Mouse (Mus musculus) liver, embryonic 16.5 days (tissue): Measurements from ENCODE around the gene Mrpl48. TPM values are rescaled to one million over a fixed set of nuclear protein-coding genes. Genes with fewer than 3 reads are reported as not detected.

Experiments used
- ATAC-seq: fragments of 200-750 bp; cut with Nextera tagmentation; 2 replicates; pipeline ENCODE4 v1.8.0; 2017; ENCODE audit warnings: low read depth, mild to moderate bottlenecking, moderate number of reproducible peaks, moderate library complexity
- H3K27ac ChIP-seq: fragments of 300-500 bp; sonication (generic); 2 replicates; pipeline ENCODE4 v1.5.1; 2014; ENCODE audit warnings: mild to moderate bottlenecking, low read length
- H3K27me3 ChIP-seq: fragments of 300-500 bp; sonication (generic); 2 replicates; pipeline ENCODE4 v1.6.1; 2014; ENCODE audit warnings: low read depth, low read length, mixed read lengths; ENCODE audit not compliant: control insufficient read depth, insufficient read depth
- H3K36me3 ChIP-seq: fragments of 300-500 bp; sonication (generic); 2 replicates; pipeline ENCODE4 v1.6.1; 2014; ENCODE audit warnings: mild to moderate bottlenecking; ENCODE audit not compliant: control insufficient read depth, insufficient read depth
- H3K4me1 ChIP-seq: fragments of 300-500 bp; sonication (generic); 2 replicates; pipeline ENCODE4 v1.6.1; 2014; ENCODE audit warnings: low read depth, low read length, mixed read lengths; ENCODE audit not compliant: control insufficient read depth
- H3K4me2 ChIP-seq: fragments of 300-500 bp; sonication (generic); 2 replicates; pipeline ENCODE4 v1.6.1; 2014; ENCODE audit warnings: low read depth, low read length, mixed read lengths
- H3K4me3 ChIP-seq: fragments of 300-500 bp; sonication (generic); 2 replicates; pipeline ENCODE4 v1.5.1; 2014; ENCODE audit warnings: low read depth, mild to moderate bottlenecking, low read length
- H3K9ac ChIP-seq: fragments of 300-500 bp; sonication (generic); 2 replicates; pipeline ENCODE4 v1.6.1; 2014; ENCODE audit warnings: low read depth, low read length
- H3K9me3 ChIP-seq: fragments of 300-500 bp; sonication (generic); replicated peaks from 2 replicates; pipeline ENCODE4 v1.6.1; 2016; ENCODE audit warnings: low read length; ENCODE audit not compliant: control insufficient read depth
- WGBS: fragments of 180-500 bp; shearing (Covaris S2); extraction: QIAGEN DNeasy Blood & Tissue Kit; methylation state at CpG from one replicate; pipeline ENCODE4 v1.1.7; 2014; ENCODE audit not compliant: insufficient replicate concordance; 5-methylcytosine and 5-hydroxymethylcytosine counted together
- polyA plus RNA-seq: library from polyadenylated mRNA; unstranded; fragments of >200 nt; fragmentation: Nextera tagmentation; extraction: Ambion mirVana; gene quantifications from 2 replicates; pipeline ENCODE4 v1.2.1, GENCODE M21; 2015

Gene Mrpl48
- polyA plus RNA-seq, 1 experiment from 2014 or later = 37.4 TPM

- H3K36me3 ChIP-seq = no peaks in the 10 kb centered on the region
- ATAC-seq = no peak
- no peaks in the 10 kb centered on the region for H3K27me3 ChIP-seq
- H3K9ac ChIP-seq = no peak overlapping the region
- H3K4me1 ChIP-seq = peaks cover 8% of the 10 kb centered on the region
- peak overlapping the region; percentile 68 for H3K27ac ChIP-seq
- 31% methylated on average over 2 of the region's 2 CpGs for WGBS
- no peak overlapping the region; the same call in 1 of the 2 replicates for H3K4me2 ChIP-seq
- H3K4me3 ChIP-seq = no peak overlapping the region
- H3K9me3 ChIP-seq = no peaks in the 10 kb centered on the region
Measured at GRCm38 (mm10) chr7:100533503-100533902, 74.6 kb downstream of the Mrpl48 start.

GRCm38 (mm10) chr7:100530766-100531165 lies 77.3 kb downstream of the Mrpl48 start:
- Histone ChIP-seq H3K4me1 (no peaks in the 10 kb centered on the region; the same call in 1 of the 2 replicates), H3K36me3 (no peaks in the 10 kb centered on the region), H3K9ac (no peak overlapping the region), H3K4me3 (no peak overlapping the region), H3K27me3 (no peaks in the 10 kb centered on the region), H3K27ac (no peak overlapping the region), H3K9me3 (no peaks in the 10 kb centered on the region), H3K4me2 (no peak overlapping the region)
- no peak for ATAC-seq
- WGBS = 79% methylated on average over 5 of the region's 5 CpGs

DNA sequence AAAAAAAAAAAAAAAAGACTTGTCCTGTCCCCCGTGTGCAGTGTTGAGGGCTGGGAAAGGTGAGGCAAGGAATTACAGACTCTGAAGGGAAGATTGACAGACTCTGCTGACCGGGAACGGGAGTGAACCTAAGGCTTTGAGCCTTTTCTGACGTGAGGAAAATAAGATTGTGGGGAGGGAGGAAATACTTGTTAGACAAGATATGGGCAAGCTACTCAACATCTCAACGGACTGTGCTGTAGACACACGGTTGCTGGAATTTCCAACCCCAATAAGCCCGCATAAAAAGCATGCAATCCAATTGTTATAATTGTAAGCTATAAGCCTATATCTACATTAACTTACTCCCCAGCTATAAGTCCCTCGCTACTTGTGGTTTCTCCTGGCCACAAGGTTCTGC lies 83.4 kb downstream of the Mrpl48 start:
- Histone ChIP-seq H3K36me3 (no peaks in the 10 kb centered on the region), H3K9ac (no peak overlapping the region), H3K4me3 (no peak overlapping the region), H3K27me3 (no peaks in the 10 kb centered on the region), H3K27ac (no peak overlapping the region), H3K9me3 (no peaks in the 10 kb centered on the region), H3K4me2 (no peak overlapping the region), H3K4me1 (no peaks in the 10 kb centered on the region; the same call in 1 of the 2 replicates)
- WGBS = 31% methylated on average over 8 of the region's 8 CpGs
- ATAC-seq = no peak

GRCm38 (mm10) chr7:100522222-100522621 lies 85.9 kb downstream of the Mrpl48 start:
- Histone ChIP-seq H3K4me2 (no peak overlapping the region), H3K27me3 (no peaks in the 10 kb centered on the region), H3K9ac (no peak overlapping the region), H3K36me3 (no peaks in the 10 kb centered on the region), H3K27ac (no peak overlapping the region), H3K4me1 (no peaks in the 10 kb centered on the region; the same call in 1 of the 2 replicates), H3K9me3 (no peaks in the 10 kb centered on the region), H3K4me3 (no peak overlapping the region)
- no peak for ATAC-seq
- 48% methylated on average over 3 of the region's 3 CpGs for WGBS

DNA sequence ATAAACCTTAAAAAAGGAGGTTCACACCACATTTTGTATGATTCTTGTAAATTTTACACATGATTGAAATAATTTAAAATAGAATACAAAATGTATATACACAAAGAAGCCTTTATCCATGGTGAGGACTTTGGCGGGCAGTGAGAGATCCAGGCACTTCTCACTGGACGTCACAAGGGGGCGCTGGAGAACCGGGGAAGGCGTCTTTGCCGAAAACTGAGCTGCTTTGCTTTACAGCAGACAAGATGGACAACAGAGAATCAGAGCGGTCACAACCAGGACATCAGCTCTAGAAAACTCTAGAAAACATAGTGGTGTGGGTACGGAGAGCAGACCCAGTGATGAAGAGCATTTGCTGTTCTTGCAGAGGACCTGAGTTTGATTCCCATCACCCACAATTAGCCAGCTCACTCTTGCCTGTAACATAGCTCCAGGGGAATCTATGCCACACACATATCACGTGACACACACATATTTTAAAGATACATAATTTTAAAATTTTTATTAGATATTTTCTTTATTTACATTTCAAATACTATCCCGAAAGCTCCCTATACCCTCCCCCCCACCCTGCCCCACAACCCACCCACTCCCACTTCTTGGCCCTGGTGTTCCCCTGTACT lies 87.3 kb downstream of the Mrpl48 start:
- H3K9ac ChIP-seq = no peak overlapping the region
- H3K27me3 ChIP-seq = no peaks in the 10 kb centered on the region
- no peaks in the 10 kb centered on the region; the same call in 1 of the 2 replicates for H3K4me1 ChIP-seq
- no peak overlapping the region for H3K27ac ChIP-seq
- H3K4me2 ChIP-seq = no peak overlapping the region
- H3K9me3 ChIP-seq = no peaks in the 10 kb centered on the region
- ATAC-seq = no peak; the same call in 1 of the 2 replicates
- H3K36me3 ChIP-seq = no peaks in the 10 kb centered on the region
- 17% methylated on average over 10 of the region's 10 CpGs for WGBS
- no peak overlapping the region for H3K4me3 ChIP-seq

DNA sequence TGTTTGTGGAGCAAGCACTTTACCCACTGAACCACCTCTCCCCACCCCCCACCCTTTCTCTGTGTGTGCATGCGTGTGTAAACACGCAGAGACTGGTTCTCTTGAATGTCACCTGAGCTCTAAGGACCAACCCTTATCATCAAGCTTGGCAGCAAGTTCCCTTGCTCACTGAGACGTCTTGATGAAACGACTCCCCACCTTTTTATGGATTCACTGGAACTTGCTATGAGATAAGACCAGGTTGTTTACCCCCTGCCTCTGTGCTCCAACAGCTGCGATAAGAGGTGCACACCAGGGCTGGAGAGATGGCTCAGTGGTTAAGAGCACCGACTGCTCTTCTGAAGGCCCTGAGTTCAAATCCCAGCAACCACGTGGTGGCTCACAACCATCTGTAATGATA lies 87.9 kb downstream of the Mrpl48 start:
- Histone ChIP-seq H3K27ac (no peak overlapping the region), H3K9me3 (no peaks in the 10 kb centered on the region), H3K27me3 (no peaks in the 10 kb centered on the region), H3K4me1 (no peaks in the 10 kb centered on the region; the same call in 1 of the 2 replicates), H3K9ac (no peak overlapping the region), H3K36me3 (no peaks in the 10 kb centered on the region), H3K4me2 (no peak overlapping the region), H3K4me3 (no peak overlapping the region)
- no peak for ATAC-seq
- 46% methylated on average over 7 of the region's 7 CpGs for WGBS

DNA sequence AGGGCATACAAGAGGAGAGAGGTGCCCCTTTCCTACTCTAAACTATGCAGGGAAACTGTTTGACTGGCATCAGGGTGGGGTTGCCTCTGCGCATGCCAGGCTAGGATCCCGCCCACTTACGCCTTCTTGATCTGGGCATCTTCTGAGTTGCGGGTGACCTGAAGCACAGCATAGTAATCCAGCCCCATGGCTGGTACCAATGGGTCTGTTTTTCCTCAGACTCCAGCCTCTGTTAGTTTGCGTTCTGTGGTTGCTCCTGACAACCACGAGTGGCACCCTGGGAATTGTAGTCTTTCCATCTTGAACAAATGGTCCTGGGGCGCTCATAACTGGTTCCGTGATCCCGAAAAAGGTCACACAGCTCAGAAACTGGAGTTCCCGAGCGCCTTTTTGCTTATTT lies 93.5 kb downstream of the Mrpl48 start, which contains the start of gene Dnajb13:
Dnajb13 (minus strand) TSS at position 388 of the 400 bp plus-strand sequence.
- no peak for ATAC-seq
- Histone ChIP-seq H3K9ac (no peak within 1 kb of the TSS), H3K27me3 (no peaks in the 10 kb centered on the region; the same call in 1 of the 2 replicates), H3K27ac (no peak within 1 kb of the TSS), H3K4me1 (no peaks in the 10 kb centered on the region), H3K4me3 (no peak within 1 kb of the TSS), H3K36me3 (no peaks in the 10 kb centered on the region), H3K9me3 (no peaks in the 10 kb centered on the region), H3K4me2 (no peak within 1 kb of the TSS)
- WGBS = 47% methylated on average over 11 of the region's 11 CpGs

GRCm38 (mm10) chr7:100511602-100512001 lies 96.5 kb downstream of the Mrpl48 start:
- ATAC-seq = no peak
- no peaks in the 10 kb centered on the region for H3K9me3 ChIP-seq
- no peaks in the 10 kb centered on the region for H3K36me3 ChIP-seq
- H3K27ac ChIP-seq = no peak overlapping the region
- no peak overlapping the region for H3K9ac ChIP-seq
- no peaks in the 10 kb centered on the region; the same call in 1 of the 2 replicates for H3K27me3 ChIP-seq
- no peaks in the 10 kb centered on the region for H3K4me1 ChIP-seq
- H3K4me3 ChIP-seq = no peak overlapping the region
- 53% methylated on average over 8 of the region's 8 CpGs for WGBS
- no peak overlapping the region for H3K4me2 ChIP-seq

GRCm38 (mm10) chr7:100508670-100509069 lies 99.4 kb downstream of the Mrpl48 start:
- no peaks in the 10 kb centered on the region for H3K9me3 ChIP-seq
- H3K4me2 ChIP-seq = no peak overlapping the region
- no peaks in the 10 kb centered on the region; the same call in 1 of the 2 replicates for H3K27me3 ChIP-seq
- ATAC-seq = no peak
- H3K4me3 ChIP-seq = no peak overlapping the region
- WGBS = 11% methylated on average over 3 of the region's 3 CpGs
- no peaks in the 10 kb centered on the region for H3K36me3 ChIP-seq
- H3K4me1 ChIP-seq = peaks cover 2% of the 10 kb centered on the region
- no peak overlapping the region for H3K9ac ChIP-seq
- no peak overlapping the region for H3K27ac ChIP-seq
